Mouse (Mus musculus): ENCODE results near the gene Grm8.

- TF ChIP-seq CTCF (IDR thresholded peaks at IDR 0.05; ENCODE audit: low read depth, low read length) = no peak
- no peak for TF ChIP-seq POLR2A (IDR thresholded peaks at IDR 0.05; ENCODE audit: extremely low read depth, insufficient read depth, low read length)
Observed at GRCm38 (mm10) chr6:27789566-27789965, 345.4 kb downstream of the Grm8 start.

Data from liver, adult 2 months (tissue).